Mouse (Mus musculus) heart, embryonic 16.5 days (tissue): ENCODE results near the gene Arhgap9. TPM values are rescaled to one million over a fixed set of nuclear protein-coding genes. Genes with fewer than 3 reads are reported as not detected.

Experiments
- ATAC-seq: fragments of 200-750 bp; cut with Nextera tagmentation; replicated peaks from 2 replicates; pipeline ENCODE4 v1.8.0; 2017; ENCODE audit warnings: moderate number of reproducible peaks; ENCODE audit not compliant: insufficient read depth, low FRiP score; ENCODE audit errors: extremely low read depth
- H3K27ac ChIP-seq: fragments of 300-500 bp; sonication (generic); 2 replicates; pipeline ENCODE4 v1.5.1; 2014; ENCODE audit warnings: mild to moderate bottlenecking, low read length, control low read depth, moderate library complexity
- H3K27me3 ChIP-seq: fragments of 300-500 bp; sonication (generic); 2 replicates; pipeline ENCODE4 v1.6.1; 2014; ENCODE audit warnings: low read length, mixed read lengths; ENCODE audit not compliant: control insufficient read depth, insufficient read depth
- H3K36me3 ChIP-seq: fragments of 300-500 bp; sonication (generic); 2 replicates; pipeline ENCODE4 v1.6.1; 2014; ENCODE audit not compliant: control insufficient read depth, insufficient read depth
- H3K4me1 ChIP-seq: fragments of 300-500 bp; sonication (generic); 2 replicates; pipeline ENCODE4 v1.6.1; 2014; ENCODE audit warnings: low read length, mixed read lengths; ENCODE audit not compliant: control insufficient read depth, insufficient read depth
- H3K4me2 ChIP-seq: fragments of 300-500 bp; sonication (generic); 2 replicates; pipeline ENCODE4 v1.6.1; 2014; ENCODE audit warnings: low read depth, mild to moderate bottlenecking, control low read depth, low read length
- H3K4me3 ChIP-seq: fragments of 300-500 bp; sonication (generic); 2 replicates; pipeline ENCODE4 v1.5.1; 2014; ENCODE audit warnings: mild to moderate bottlenecking, control low read depth, low read length
- H3K9ac ChIP-seq: fragments of 300-500 bp; sonication (generic); 2 replicates; pipeline ENCODE4 v1.6.1; 2014; ENCODE audit warnings: low read length, control low read depth
- H3K9me3 ChIP-seq: fragments of 300-500 bp; sonication (generic); replicated peaks from 2 replicates; pipeline ENCODE4 v1.6.1; 2016; ENCODE audit warnings: low read length; ENCODE audit not compliant: control insufficient read depth
- WGBS: fragments of 180-500 bp; shearing (Covaris S2); extraction: QIAGEN DNeasy Blood & Tissue Kit; methylation state at CpG from one replicate; pipeline ENCODE4 v1.1.7; 2014; 5-methylcytosine and 5-hydroxymethylcytosine counted together
- polyA plus RNA-seq: library from polyadenylated mRNA; unstranded; fragments of >200 nt; fragmentation: Nextera tagmentation; extraction: Ambion mirVana; gene quantifications from 2 replicates; pipeline ENCODE4 v1.2.1, GENCODE M21; 2015

Arhgap9 gene
- polyA plus RNA-seq, 1 experiment from 2014 or later, result 15.9 TPM

- H3K9ac ChIP-seq, result no peak overlapping the region
- no peak overlapping the region for H3K27ac ChIP-seq
- ATAC-seq, result no peak
- no peaks in the 10 kb centered on the region for H3K36me3 ChIP-seq
- 47% methylated on average over 5 of the region's 5 CpGs for WGBS
- H3K27me3 ChIP-seq, result peaks cover 23% of the 10 kb centered on the region
- peaks cover 23% of the 10 kb centered on the region for H3K4me1 ChIP-seq
- H3K4me2 ChIP-seq, result no peak overlapping the region
- H3K9me3 ChIP-seq, result no peaks in the 10 kb centered on the region
- H3K4me3 ChIP-seq, result no peak overlapping the region
Observed at GRCm38 (mm10) chr10:127336952-127337351, 15.2 kb downstream of the Arhgap9 start.

- 65% methylated on average over 6 of the region's 6 CpGs for whole genome bisulfite sequencing
- ATAC-seq, result no peak
- no peak overlapping the region for H3K27ac ChIP-seq
Observed at GRCm38 (mm10) chr10:127337536-127338099, 15.9 kb downstream of the Arhgap9 start.

GRCm38 (mm10) chr10:127338930-127339682, 17.3 kb downstream of the Arhgap9 start:
- ATAC-seq, result peak; percentile 82
- Histone ChIP-seq H3K9ac (peak overlapping the region; percentile 61), H3K27ac (no peak overlapping the region), H3K36me3 (no peaks in the 10 kb centered on the region), H3K9me3 (no peaks in the 10 kb centered on the region), H3K4me3 (peak overlapping the region; percentile 59), H3K27me3 (peaks cover 22% of the 10 kb centered on the region), H3K4me2 (peak overlapping the region; percentile 98), H3K4me1 (peaks cover 26% of the 10 kb centered on the region)
- WGBS, result under 1% methylated on average over 28 of the region's 31 CpGs

More at GRCm38 (mm10) chr10:127337536-127338099, 15.9 kb downstream of the Arhgap9 start:
- H3K4me3 ChIP-seq, result no peak overlapping the region
- peaks cover 26% of the 10 kb centered on the region for H3K4me1 ChIP-seq
- H3K9me3 ChIP-seq, result no peaks in the 10 kb centered on the region
- H3K4me2 ChIP-seq, result no peak overlapping the region
- peaks cover 23% of the 10 kb centered on the region for H3K27me3 ChIP-seq
- no peak overlapping the region for H3K9ac ChIP-seq
- H3K36me3 ChIP-seq, result no peaks in the 10 kb centered on the region

GRCm38 (mm10) chr10:127339683-127340576, 18.2 kb downstream of the Arhgap9 start:
- Histone ChIP-seq H3K4me3 (peak overlapping the region; percentile 59), H3K9ac (peak overlapping the region; percentile 61), H3K27me3 (peaks cover 21% of the 10 kb centered on the region), H3K36me3 (no peaks in the 10 kb centered on the region), H3K4me1 (peaks cover 26% of the 10 kb centered on the region), H3K4me2 (peak overlapping the region; percentile 98), H3K27ac (no peak overlapping the region), H3K9me3 (no peaks in the 10 kb centered on the region)
- ATAC-seq, result 0 out of 2 replicates have a peak, but pooled peaks have one; percentile 20
- WGBS, result 0% methylated on average over 39 of the region's 42 CpGs

- H3K27ac ChIP-seq, result no peak overlapping the region
- H3K36me3 ChIP-seq, result no peaks in the 10 kb centered on the region
- 0 out of 2 replicates have a peak overlapping the region, but pooled peaks have one; percentile 61 for H3K9ac ChIP-seq
- peak overlapping the region; percentile 59 for H3K4me3 ChIP-seq
- H3K4me2 ChIP-seq, result peak overlapping the region; percentile 98
- ATAC-seq, result no peak
- 2% methylated on average over 27 of the region's 27 CpGs for WGBS
- no peaks in the 10 kb centered on the region for H3K9me3 ChIP-seq
- peaks cover 21% of the 10 kb centered on the region for H3K27me3 ChIP-seq
- H3K4me1 ChIP-seq, result peaks cover 26% of the 10 kb centered on the region
Observed at GRCm38 (mm10) chr10:127340577-127341359, 19.0 kb downstream of the Arhgap9 start.

- Histone ChIP-seq H3K27ac (no peak overlapping the region), H3K36me3 (no peaks in the 10 kb centered on the region), H3K4me1 (peaks cover 26% of the 10 kb centered on the region), H3K27me3 (peaks cover 21% of the 10 kb centered on the region), H3K9ac (peak overlapping the region; percentile 31; the same call in 1 of the 2 replicates), H3K9me3 (no peaks in the 10 kb centered on the region), H3K4me2 (peak overlapping the region; percentile 98), H3K4me3 (peak overlapping the region; percentile 59)
- WGBS, result 0% methylated on average over 10 of the region's 11 CpGs
- ATAC-seq, result no peak
Observed at GRCm38 (mm10) chr10:127341360-127341690, 19.6 kb downstream of the Arhgap9 start.

- Histone ChIP-seq H3K36me3 (no peaks in the 10 kb centered on the region), H3K27ac (no peak within 1 kb of the TSS), H3K9ac (peak within 1 kb of the TSS; percentile 31; the same call in 1 of the 2 replicates), H3K4me2 (peak within 1 kb of the TSS; percentile 98), H3K4me3 (peak within 1 kb of the TSS; percentile 59), H3K9me3 (no peaks in the 10 kb centered on the region), H3K4me1 (peaks cover 26% of the 10 kb centered on the region), H3K27me3 (peaks cover 20% of the 10 kb centered on the region)
- WGBS, result 1% methylated on average over 29 of the region's 29 CpGs
- ATAC-seq, result 0 out of 2 replicates have a peak, but pooled peaks have one; percentile 30
Observed at GRCm38 (mm10) chr10:127341891-127342639, 20.3 kb downstream of the Arhgap9 start, which contains the start of gene Gli1. TSS of gene Gli1 (minus strand) at chr10:127341974.

GRCm38 (mm10) chr10:127343029-127343428, 21.3 kb downstream of the Arhgap9 start:
- H3K9ac ChIP-seq, result no peak overlapping the region
- H3K4me3 ChIP-seq, result no peak overlapping the region
- H3K9me3 ChIP-seq, result no peaks in the 10 kb centered on the region
- H3K4me1 ChIP-seq, result peaks cover 26% of the 10 kb centered on the region
- H3K27me3 ChIP-seq, result peaks cover 16% of the 10 kb centered on the region
- ATAC-seq, result no peak
- H3K4me2 ChIP-seq, result no peak overlapping the region
- H3K36me3 ChIP-seq, result no peaks in the 10 kb centered on the region
- H3K27ac ChIP-seq, result no peak overlapping the region
- 64% methylated on average over 3 of the region's 3 CpGs for WGBS
